In the genomic region with DNA sequence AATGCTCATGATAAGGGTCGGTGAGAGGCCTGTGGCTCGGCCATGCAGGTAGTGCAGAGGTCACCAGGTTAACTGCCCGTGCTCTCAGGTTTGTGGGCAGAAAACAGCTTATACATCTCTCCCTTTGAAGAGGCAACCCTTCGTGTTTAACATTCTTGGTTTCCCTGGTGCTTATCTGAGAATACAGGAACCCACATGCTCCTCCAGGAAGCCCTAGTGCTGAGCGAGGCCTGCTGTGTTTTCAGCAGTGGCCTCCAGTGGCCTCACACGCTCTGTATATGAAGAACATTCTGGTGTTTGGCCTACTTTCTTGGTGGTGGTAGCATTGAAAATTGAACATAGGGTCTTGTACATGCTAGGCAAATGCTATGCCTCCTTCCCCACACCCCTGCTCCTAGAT, we compare ENCODE assay signal across 19 mouse cellular contexts. TPM values are rescaled to one million over a fixed set of nuclear protein-coding genes. Genes with fewer than 3 reads are reported as not detected.
"Had no signal": no experiment of that assay in that cellular context is flagged by ENCODE, and none has a peak within 500 bp of the region (broad histone marks: within the 10 kb centered on the region; RNA-seq: fewer than 3 reads in every experiment).

No protein-coding gene starts in this region.

- H3K4me1 ChIP-seq: limb, embryonic 15.5 days; midbrain, embryonic 12.5 days had no signal

- H3K9me3 ChIP-seq: limb, embryonic 15.5 days; midbrain, embryonic 12.5 days had no signal

- H3K27ac ChIP-seq: limb, embryonic 15.5 days; midbrain, embryonic 12.5 days had no signal

- DNase-seq: kidney, adult 2 months; kidney, postnatal 36 days; layer of hippocampus, adult 9-11 months; layer of hippocampus, postnatal 36 days; lung, adult 18-20 months; right cerebral cortex, postnatal 14 days; thymus, adult 18-20 months; thymus, postnatal 14 days had no signal

- ATAC-seq: intestine, embryonic 16.5 days; midbrain, embryonic 16.5 days had no signal

- H3K4me3 ChIP-seq: limb, embryonic 15.5 days; midbrain, embryonic 12.5 days had no signal

- H3K9ac ChIP-seq: limb, embryonic 15.5 days; midbrain, embryonic 12.5 days had no signal

- H3K4me2 ChIP-seq: limb, embryonic 15.5 days; midbrain, embryonic 12.5 days had no signal

- H3K27me3 ChIP-seq: limb, embryonic 15.5 days; midbrain, embryonic 12.5 days had no signal

RNA-seq across cellular contexts. Expression of gene Spink4, which starts 36.1 kb away (rescaled TPM):
- total RNA-seq: layer of hippocampus, adult 18-20 months; layer of hippocampus, postnatal 36 days; left cerebral cortex, adult 8-10 months; left cerebral cortex, postnatal 25 days had no signal
- polyA plus RNA-seq: kidney, embryonic 16.5 days; limb, embryonic 11.5 days; limb, embryonic 15.5 days; midbrain, embryonic 12.5 days; midbrain, embryonic 16.5 days; neural tube, embryonic 14.5 days; spleen, adult 2 months had no signal
